Mouse (Mus musculus) embryonic fibroblast, embryonic 13.5 days (primary cell): ENCODE measurements at regions not wholly inside any gene's neighbourhood (a gene's known extent, or its start where the extent isn't known, plus 50 kb on each side); places are given as distances from the start of the nearest gene placed in this dataset.

ENCODE experiments used
- CTCF ChIP-seq: IDR thresholded peaks from 2 replicates; pipeline ENCODE4 v1.5.1; 2011; ENCODE audit warnings: mild to moderate bottlenecking, control low read depth, low read length, moderate library complexity, borderline replicate concordance; ENCODE audit not compliant: insufficient read depth
- POLR2A ChIP-seq: IDR thresholded peaks from 2 replicates; pipeline ENCODE4 v1.6.1; 2011; ENCODE audit warnings: low read depth, mild to moderate bottlenecking, control low read depth, low read length, moderate library complexity

GRCm38 (mm10) chr8:92518486-92518885 lies 155.6 kb upstream of the Irx6 start:
- no peak for TF ChIP-seq CTCF
- TF ChIP-seq POLR2A: no peak
